Mouse (Mus musculus) urinary bladder, postnatal 4 days (tissue): Measurements from ENCODE around the gene Muc3.

Experiments used
- DNase-seq, 2 experiments: peaks; one replicate each; pipeline ENCODE4 v3.0.0; 2021 to 2022; ENCODE audit warnings: low spot score in 2 of 2

Muc3 gene

DNA sequence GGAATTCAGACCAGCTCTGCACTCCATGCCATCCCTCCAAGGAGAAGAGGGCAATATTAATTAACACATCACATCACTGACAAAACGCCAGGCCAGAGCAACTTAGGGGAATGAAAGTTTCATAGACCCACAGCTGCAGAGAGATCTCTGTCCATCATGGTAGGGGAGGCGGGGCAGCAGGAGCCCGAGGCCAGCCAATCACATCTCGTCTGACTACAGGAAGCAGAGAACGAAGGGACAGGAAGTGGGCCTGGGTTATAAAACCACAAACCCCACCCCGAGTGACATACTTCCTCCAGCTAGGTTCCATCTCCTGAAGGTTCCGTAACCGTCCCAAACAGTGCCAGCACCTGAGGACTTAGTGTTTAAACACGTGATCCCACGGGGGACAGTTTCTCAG lies 54.0 kb downstream of the Muc3 start:
- DNase-seq = no peak

DNA sequence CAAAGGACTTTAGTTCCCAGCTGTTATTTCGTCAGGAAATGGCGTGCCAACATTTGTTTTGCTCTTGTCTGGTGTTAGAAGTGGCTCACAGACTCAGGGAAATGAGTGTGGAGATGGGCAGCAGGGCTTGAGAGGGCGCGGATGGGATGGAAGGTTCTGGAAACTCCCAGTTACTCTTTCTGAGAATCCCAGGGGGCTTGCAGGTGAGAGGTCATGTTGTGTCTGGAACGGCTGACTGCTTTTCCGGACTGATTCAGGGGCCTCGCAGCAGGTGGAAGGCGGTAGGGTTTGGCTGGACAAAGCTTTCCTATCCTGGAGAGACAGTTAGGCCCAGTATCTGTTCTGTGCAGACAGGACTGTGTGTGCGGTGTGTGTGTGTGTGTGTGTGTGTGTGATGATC lies 55.4 kb downstream of the Muc3 start:
- DNase-seq = no peak

DNA sequence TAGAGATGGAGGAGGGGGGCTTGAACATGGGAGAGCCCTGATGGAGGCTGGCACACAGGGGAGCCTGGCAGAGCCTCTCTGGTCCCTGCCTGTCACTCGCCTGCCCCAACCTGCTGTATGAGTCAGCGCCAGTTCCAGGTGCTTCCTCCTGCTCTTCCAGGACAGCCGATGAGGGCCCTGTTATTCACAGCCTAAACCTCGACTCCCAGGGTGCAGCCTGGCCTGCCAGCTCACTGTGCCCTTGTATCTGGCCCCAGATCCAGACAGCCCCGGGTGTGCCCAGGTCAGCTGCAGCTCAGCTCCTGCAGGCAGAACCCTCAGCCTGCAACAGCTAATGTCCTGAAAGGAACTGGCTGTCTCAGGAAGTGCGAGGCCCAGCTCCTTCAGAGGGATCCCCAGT lies 57.6 kb downstream of the Muc3 start:
- no peak for DNase-seq

GRCm38 (mm10) chr5:137090870-137091269 lies 58.3 kb downstream of the Muc3 start:
- no peak for DNase-seq

- DNase-seq = no peak
Measured at GRCm38 (mm10) chr5:137087410-137087809, 61.7 kb downstream of the Muc3 start.

DNA sequence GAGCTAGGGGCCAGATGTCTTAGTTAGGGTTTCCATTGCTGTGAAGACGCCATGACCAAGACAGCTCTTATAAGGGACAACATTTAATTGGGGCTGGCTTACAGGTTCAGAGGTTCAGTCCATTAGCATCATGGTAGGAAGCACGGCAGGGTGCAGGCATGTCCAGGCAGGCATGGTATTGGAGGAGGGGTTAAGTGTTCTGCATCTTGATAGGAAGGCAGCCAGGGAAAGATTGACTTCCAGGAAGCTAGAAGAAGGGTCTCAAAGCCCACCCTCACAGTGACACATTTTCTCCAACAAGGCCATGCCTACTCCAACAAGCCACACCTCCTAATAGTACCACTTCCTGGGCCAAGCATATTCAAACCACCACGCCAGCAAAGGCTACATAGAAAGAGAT lies 63.4 kb downstream of the Muc3 start:
- no peak for DNase-seq

- DNase-seq = no peak
Measured at GRCm38 (mm10) chr5:137085021-137085420, 64.1 kb downstream of the Muc3 start.
